Mouse (Mus musculus) intestine, embryonic 14.5 days (tissue): ENCODE data around the gene Zfp740. TPM values are rescaled to one million over a fixed set of nuclear protein-coding genes. Genes with fewer than 3 reads are reported as not detected.
A peak's percentile ranks its signal among the peaks of the same experiment; 100 is the strongest.

Source experiments
- ATAC-seq: fragments of 200-750 bp; cut with Nextera tagmentation; replicated peaks from 2 replicates; pipeline ENCODE4 v1.8.0; 2017; ENCODE audit warnings: low read depth, moderate number of reproducible peaks, moderate TSS enrichment, moderate library complexity; ENCODE audit not compliant: low FRiP score, low TSS enrichment
- DNase-seq: peaks from one replicate; pipeline ENCODE4 v3.0.0-alpha.2; 2018; ENCODE audit warnings: low spot score
- H3K27ac ChIP-seq: fragments of 300-500 bp; sonication (generic); 2 replicates; pipeline ENCODE4 v1.5.1; 2014; ENCODE audit warnings: low read depth, mild to moderate bottlenecking, control low read depth
- H3K27me3 ChIP-seq: fragments of 300-500 bp; sonication (generic); replicated peaks from 2 replicates; pipeline ENCODE4 v1.6.1; 2014; ENCODE audit warnings: low read length, control low read depth; ENCODE audit not compliant: control insufficient read depth, insufficient read depth
- H3K36me3 ChIP-seq: fragments of 300-500 bp; sonication (generic); 2 replicates; pipeline ENCODE4 v1.6.1; 2014; ENCODE audit warnings: low read length, control low read depth; ENCODE audit not compliant: control insufficient read depth, insufficient read depth
- H3K4me1 ChIP-seq: fragments of 300-500 bp; sonication (generic); replicated peaks from 2 replicates; pipeline ENCODE4 v1.6.1; 2014; ENCODE audit warnings: low read length, control low read depth, mixed read lengths; ENCODE audit not compliant: control insufficient read depth, insufficient read depth
- H3K4me2 ChIP-seq: fragments of 300-500 bp; sonication (generic); 2 replicates; pipeline ENCODE4 v1.6.1; 2014; ENCODE audit warnings: low read length
- H3K4me3 ChIP-seq: fragments of 300-500 bp; sonication (generic); 2 replicates; pipeline ENCODE4 v1.5.1; 2014; ENCODE audit warnings: low read depth, low read length, control low read depth, mixed read lengths
- H3K9ac ChIP-seq: fragments of 300-500 bp; sonication (generic); 2 replicates; pipeline ENCODE4 v1.6.1; 2014; ENCODE audit warnings: mild to moderate bottlenecking, low read length
- H3K9me3 ChIP-seq: fragments of 300-500 bp; sonication (generic); 2 replicates; pipeline ENCODE4 v1.6.1; 2016; ENCODE audit warnings: low read length, control low read depth; ENCODE audit not compliant: control insufficient read depth
- whole genome bisulfite sequencing: fragments of 180-500 bp; shearing (Covaris S2); extraction: QIAGEN DNeasy Blood & Tissue Kit; methylation state at CpG from one replicate; pipeline ENCODE4 v1.1.7; 2014; 5-methylcytosine and 5-hydroxymethylcytosine counted together
- polyA plus RNA-seq: library from polyadenylated mRNA; unstranded; fragments of >200 nt; fragmentation: Nextera tagmentation; extraction: Ambion mirVana; gene quantifications from 2 replicates; pipeline ENCODE4 v1.2.1, GENCODE M21; 2014

Zfp740 gene
- polyA plus RNA-seq, 1 experiment from 2014 or later = 47.0 TPM

DNA sequence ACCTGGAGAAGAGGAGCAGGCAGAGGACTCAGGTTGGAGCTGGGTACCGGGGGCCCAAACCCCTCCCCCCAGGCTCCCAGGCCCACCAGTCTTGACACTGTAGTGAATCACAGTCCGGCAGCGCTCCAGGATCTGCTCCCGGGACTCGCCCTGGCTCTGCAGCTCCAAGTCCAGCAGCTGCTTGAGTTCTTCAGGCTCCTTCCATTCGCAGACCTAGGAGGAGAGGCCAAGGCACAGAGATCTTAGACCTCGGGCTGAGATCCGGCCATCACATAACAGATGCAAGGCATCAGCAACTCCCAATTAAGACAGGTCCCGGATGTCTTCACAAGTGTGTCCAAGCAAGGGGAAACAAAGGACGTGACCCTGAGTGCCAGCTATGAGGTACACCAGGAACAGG is 15.0 kb upstream of the Zfp740 start:
- H3K27ac ChIP-seq = no peak overlapping the region
- H3K36me3 ChIP-seq = peaks cover 31% of the 10 kb centered on the region
- ATAC-seq = no peak
- no peak for DNase-seq
- H3K4me1 ChIP-seq = no peaks in the 10 kb centered on the region
- H3K9ac ChIP-seq = no peak overlapping the region
- WGBS = 78% methylated on average over 10 of the region's 10 CpGs
- no peak overlapping the region for H3K4me3 ChIP-seq
- no peak overlapping the region for H3K4me2 ChIP-seq
- H3K9me3 ChIP-seq = no peaks in the 10 kb centered on the region
- H3K27me3 ChIP-seq = no peaks in the 10 kb centered on the region

DNA sequence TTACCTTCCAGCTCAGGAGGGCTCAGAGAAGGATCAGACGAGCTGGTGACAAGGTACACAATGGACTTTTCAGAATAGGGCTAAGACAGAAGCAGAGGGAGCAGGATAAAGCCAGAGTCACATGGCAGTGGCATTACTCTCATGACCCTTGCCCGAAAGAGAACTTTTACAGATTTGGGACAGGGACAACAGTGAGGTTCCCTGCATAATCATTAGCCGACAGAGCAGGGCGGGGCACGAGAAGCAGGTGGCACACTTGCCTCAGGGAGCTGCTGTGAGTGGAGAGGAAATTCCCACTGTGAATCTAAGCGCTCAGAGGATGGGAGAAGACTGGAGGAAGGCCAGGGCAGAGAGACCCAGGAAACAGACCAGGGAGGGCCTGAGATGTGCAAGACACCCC is 14.2 kb upstream of the Zfp740 start:
- no peak for DNase-seq
- WGBS = 57% methylated on average over 6 of the region's 6 CpGs
- no peaks in the 10 kb centered on the region for H3K4me1 ChIP-seq
- H3K4me3 ChIP-seq = no peak overlapping the region
- H3K9me3 ChIP-seq = no peaks in the 10 kb centered on the region
- H3K9ac ChIP-seq = no peak overlapping the region
- H3K27ac ChIP-seq = no peak overlapping the region
- no peak overlapping the region; the same call in 1 of the 2 replicates for H3K4me2 ChIP-seq
- ATAC-seq = 0 out of 2 replicates have a peak, but pooled peaks have one; percentile 51
- H3K36me3 ChIP-seq = peaks cover 27% of the 10 kb centered on the region
- H3K27me3 ChIP-seq = no peaks in the 10 kb centered on the region

DNA sequence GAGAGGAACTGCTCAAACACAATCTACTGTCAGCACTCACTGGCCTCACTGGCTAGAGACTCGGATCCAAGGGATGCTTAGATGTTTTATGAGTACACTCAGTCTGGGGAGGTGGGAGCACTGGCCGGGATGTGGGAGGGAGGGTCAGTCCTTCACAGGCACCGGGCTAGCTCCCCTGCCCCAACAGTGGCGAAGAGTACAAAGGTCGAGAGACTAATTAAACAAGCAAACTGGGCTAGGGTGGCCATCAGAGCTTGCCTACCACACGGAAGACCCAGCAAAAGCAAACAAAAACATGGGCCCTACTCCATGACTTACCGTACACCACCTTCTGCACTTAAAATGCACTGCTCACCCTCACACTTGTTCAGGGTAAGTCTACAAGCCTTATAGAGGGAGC is 11.3 kb upstream of the Zfp740 start:
- Histone ChIP-seq H3K9me3 (no peaks in the 10 kb centered on the region), H3K4me2 (no peak overlapping the region), H3K4me3 (no peak overlapping the region), H3K27me3 (no peaks in the 10 kb centered on the region), H3K36me3 (no peaks in the 10 kb centered on the region), H3K9ac (no peak overlapping the region), H3K4me1 (no peaks in the 10 kb centered on the region), H3K27ac (no peak overlapping the region)
- no peak for ATAC-seq
- 38% methylated on average over 7 of the region's 7 CpGs for WGBS
- DNase-seq = no peak

DNA sequence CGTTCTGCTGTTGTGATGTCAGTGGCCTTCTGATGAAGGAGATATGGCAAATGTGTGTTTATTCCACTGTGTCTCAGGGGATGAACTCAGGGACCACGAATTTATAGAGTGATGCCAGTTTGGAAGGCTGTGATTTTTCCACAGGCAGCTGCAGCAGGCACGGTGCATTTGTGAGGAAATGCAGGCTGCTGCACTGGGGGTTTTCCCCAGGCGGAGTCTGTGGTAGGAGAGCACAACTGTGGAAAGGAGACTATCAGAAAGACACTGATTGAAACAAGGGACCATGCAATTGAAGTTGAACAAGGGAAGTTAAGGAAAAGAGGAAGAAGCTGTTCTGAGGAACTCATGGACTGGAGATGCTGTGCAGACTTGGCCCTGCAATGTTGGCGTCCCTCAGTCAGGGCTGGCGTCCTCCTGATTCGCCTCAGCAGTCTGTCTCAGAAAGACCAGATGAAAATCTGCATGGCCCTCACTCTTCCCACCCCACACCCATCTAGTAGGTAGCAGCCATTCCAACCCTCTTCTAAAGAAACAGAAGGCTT is 10.7 kb upstream of the Zfp740 start:
- Histone ChIP-seq H3K4me2 (no peak overlapping the region), H3K27ac (peak overlapping the region; percentile 3; the same call in 1 of the 2 replicates), H3K9ac (no peak overlapping the region), H3K4me3 (no peak overlapping the region), H3K9me3 (no peaks in the 10 kb centered on the region), H3K36me3 (no peaks in the 10 kb centered on the region), H3K4me1 (no peaks in the 10 kb centered on the region), H3K27me3 (no peaks in the 10 kb centered on the region)
- no peak for ATAC-seq
- no peak for DNase-seq
- WGBS = 42% methylated on average over 7 of the region's 7 CpGs

DNA sequence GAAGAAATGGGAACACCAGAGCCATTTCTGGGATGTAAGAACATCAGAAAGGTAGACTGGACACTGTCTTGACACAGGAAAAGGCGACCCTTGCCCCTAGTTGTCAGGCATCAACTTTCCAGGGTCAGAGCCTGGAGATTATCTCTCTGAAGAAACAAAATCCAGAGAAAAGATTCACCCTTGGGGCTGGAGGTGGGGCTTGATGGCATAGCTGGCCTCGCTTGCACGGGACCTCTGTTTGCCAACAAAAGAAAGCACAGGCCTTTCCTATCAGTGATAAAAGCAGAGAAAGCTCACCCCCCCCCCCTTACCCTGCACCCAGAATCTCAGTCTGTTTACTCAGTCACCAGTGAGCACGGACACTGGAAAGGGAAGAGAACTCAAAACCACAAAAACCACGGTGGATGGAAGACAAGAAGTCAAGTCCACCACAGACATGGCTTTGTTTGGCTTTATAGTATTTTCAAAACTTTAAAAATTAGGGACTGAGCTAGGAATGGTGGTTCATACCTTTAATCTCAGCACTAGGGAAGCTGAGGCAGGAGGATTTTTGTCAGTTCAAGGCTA is 10.1 kb upstream of the Zfp740 start:
- DNase-seq = no peak
- WGBS = 28% methylated on average over 5 of the region's 5 CpGs
- H3K9ac ChIP-seq = no peak overlapping the region
- no peaks in the 10 kb centered on the region for H3K9me3 ChIP-seq
- H3K4me2 ChIP-seq = no peak overlapping the region
- H3K27ac ChIP-seq = 0 out of 2 replicates have a peak overlapping the region, but pooled peaks have one; percentile 3
- no peak for ATAC-seq
- no peaks in the 10 kb centered on the region for H3K27me3 ChIP-seq
- no peaks in the 10 kb centered on the region for H3K4me1 ChIP-seq
- H3K4me3 ChIP-seq = no peak overlapping the region
- H3K36me3 ChIP-seq = 0 out of 2 replicates have a peak, but pooled peaks cover 4% of the 10 kb centered on the region

DNA sequence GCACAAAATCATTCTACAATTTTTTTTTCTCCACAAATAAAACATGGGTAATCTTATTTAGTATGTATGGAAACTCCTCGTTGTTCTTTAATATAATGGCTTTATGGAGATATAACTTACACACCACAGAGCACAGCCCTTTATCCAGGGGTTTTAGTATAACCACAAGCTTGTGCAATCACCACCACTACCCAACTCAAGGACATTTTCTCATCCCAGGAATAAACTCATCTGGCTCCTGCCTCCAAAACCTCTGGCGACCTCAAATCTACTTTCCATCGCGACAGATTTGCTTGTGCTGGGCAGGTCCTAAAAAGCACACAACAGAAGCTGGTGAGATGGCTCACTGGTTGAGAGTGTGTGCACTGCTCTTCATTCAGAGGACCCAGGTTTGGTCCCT is 9.4 kb upstream of the Zfp740 start:
- Histone ChIP-seq H3K4me2 (no peak overlapping the region), H3K36me3 (0 out of 2 replicates have a peak, but pooled peaks cover 5% of the 10 kb centered on the region), H3K9me3 (no peaks in the 10 kb centered on the region), H3K4me3 (no peak overlapping the region), H3K9ac (no peak overlapping the region), H3K27me3 (no peaks in the 10 kb centered on the region), H3K4me1 (no peaks in the 10 kb centered on the region), H3K27ac (no peak overlapping the region)
- 77% methylated on average over 4 of the region's 4 CpGs for WGBS
- no peak for DNase-seq
- ATAC-seq = no peak

DNA sequence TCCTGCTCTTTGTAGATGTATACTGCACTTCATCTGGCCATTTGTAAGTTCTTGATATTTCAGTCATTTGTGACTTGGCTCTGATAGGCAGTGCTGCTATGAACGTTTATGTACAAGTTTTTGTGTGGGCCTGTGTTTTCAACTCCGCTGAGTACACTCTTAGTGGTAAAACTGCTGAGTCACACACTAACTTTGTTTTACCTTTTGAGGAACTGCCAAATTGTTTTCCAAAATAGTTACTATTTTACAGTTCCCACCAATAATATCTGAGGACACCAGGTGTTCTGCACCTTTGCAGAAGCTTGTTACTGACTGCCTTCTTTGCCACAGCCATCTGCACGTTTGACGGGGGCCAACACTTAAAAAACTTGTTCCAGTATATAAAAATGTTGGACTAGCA is 8.6 kb upstream of the Zfp740 start:
- no peak for DNase-seq
- 0 out of 2 replicates have a peak, but pooled peaks cover 5% of the 10 kb centered on the region for H3K36me3 ChIP-seq
- H3K27ac ChIP-seq = no peak overlapping the region
- no peak for ATAC-seq
- no peak overlapping the region for H3K4me2 ChIP-seq
- no peaks in the 10 kb centered on the region for H3K27me3 ChIP-seq
- no peaks in the 10 kb centered on the region for H3K4me1 ChIP-seq
- no peak overlapping the region for H3K9ac ChIP-seq
- no peaks in the 10 kb centered on the region for H3K9me3 ChIP-seq
- H3K4me3 ChIP-seq = no peak overlapping the region
- 85% methylated on average over 4 of the region's 4 CpGs for WGBS

DNA sequence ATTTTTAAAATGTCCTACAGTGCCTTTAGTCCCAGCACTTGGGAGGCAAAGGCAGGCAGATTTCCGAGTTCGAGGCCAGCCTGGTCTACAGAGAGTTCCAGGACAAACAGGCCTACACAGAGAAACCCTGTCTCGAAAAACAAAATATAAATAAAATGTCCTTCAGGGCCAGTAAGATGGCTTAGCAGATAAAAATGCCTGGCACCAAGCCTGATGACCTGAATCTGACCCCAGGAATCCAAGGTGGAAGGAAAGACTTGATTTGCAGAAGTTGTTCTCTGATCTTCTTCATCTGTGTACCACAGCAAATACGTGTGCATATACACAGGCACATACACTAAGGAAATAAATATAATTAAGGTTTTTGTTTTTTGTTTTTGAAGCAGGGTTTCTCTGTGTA is 7.7 kb upstream of the Zfp740 start:
- Histone ChIP-seq H3K4me3 (no peak overlapping the region), H3K27me3 (no peaks in the 10 kb centered on the region), H3K9me3 (no peaks in the 10 kb centered on the region), H3K4me1 (no peaks in the 10 kb centered on the region), H3K4me2 (no peak overlapping the region), H3K9ac (no peak overlapping the region), H3K36me3 (0 out of 2 replicates have a peak, but pooled peaks cover 5% of the 10 kb centered on the region), H3K27ac (no peak overlapping the region)
- DNase-seq (no peak), ATAC-seq (no peak)
- 58% methylated on average over 4 of the region's 4 CpGs for WGBS

DNA sequence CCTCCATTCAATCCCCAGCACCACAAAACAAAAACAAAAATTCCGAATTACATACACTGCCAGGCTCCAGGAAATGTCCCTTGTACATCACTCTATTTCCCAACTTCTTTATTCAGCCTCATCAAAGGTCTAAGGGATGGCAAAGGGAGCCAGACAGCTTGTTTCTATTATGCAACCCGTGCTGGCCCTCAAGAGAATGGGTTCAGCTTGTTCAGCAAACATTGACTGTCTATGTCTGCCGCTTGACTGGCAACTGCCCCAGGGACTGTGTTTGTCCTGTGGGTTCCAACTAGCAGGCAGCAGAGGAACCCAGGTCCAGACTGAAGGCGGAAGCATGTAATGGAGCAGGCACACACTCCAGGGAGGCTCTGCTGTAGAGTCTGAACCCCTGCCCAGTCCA is 4.2 kb upstream of the Zfp740 start:
- H3K4me1 ChIP-seq = peaks cover 5% of the 10 kb centered on the region
- DNase-seq = no peak
- no peak overlapping the region for H3K4me3 ChIP-seq
- peaks cover 10% of the 10 kb centered on the region for H3K36me3 ChIP-seq
- H3K27ac ChIP-seq = no peak overlapping the region
- 73% methylated on average over 4 of the region's 4 CpGs for WGBS
- ATAC-seq = no peak
- H3K4me2 ChIP-seq = no peak overlapping the region
- H3K27me3 ChIP-seq = no peaks in the 10 kb centered on the region
- H3K9ac ChIP-seq = no peak overlapping the region
- no peaks in the 10 kb centered on the region for H3K9me3 ChIP-seq
